Mouse (Mus musculus) heart, postnatal 0 days (tissue): ENCODE data around the gene Jak2. TPM values are rescaled to one million over a fixed set of nuclear protein-coding genes. Genes with fewer than 3 reads are reported as not detected.

Experiments
- ATAC-seq: fragments of 200-750 bp; cut with Nextera tagmentation; 2 replicates; pipeline ENCODE4 v1.8.0; 2017; ENCODE audit warnings: low read depth, moderate number of reproducible peaks, moderate library complexity; ENCODE audit not compliant: insufficient read depth
- DNase-seq: peaks from one replicate; pipeline ENCODE4 v3.0.0-alpha.2; 2016; ENCODE audit warnings: low spot score
- H3K27ac ChIP-seq: fragments of 300-500 bp; sonication (generic); 2 replicates; pipeline ENCODE4 v1.5.1; 2014; ENCODE audit warnings: low read depth, mild to moderate bottlenecking
- H3K27me3 ChIP-seq: fragments of 300-500 bp; sonication (generic); 2 replicates; pipeline ENCODE4 v1.6.1; 2014; ENCODE audit warnings: low read length, mixed read lengths; ENCODE audit not compliant: control insufficient read depth, insufficient read depth
- H3K36me3 ChIP-seq: fragments of 300-500 bp; sonication (generic); replicated peaks from 2 replicates; pipeline ENCODE4 v1.6.1; 2014; ENCODE audit warnings: low read length, mixed read lengths; ENCODE audit not compliant: control insufficient read depth, insufficient read depth
- H3K4me1 ChIP-seq: fragments of 300-500 bp; sonication (generic); 2 replicates; pipeline ENCODE4 v1.6.1; 2014; ENCODE audit warnings: antibody characterized with exemption; ENCODE audit not compliant: control insufficient read depth, insufficient read depth
- H3K4me2 ChIP-seq: fragments of 300-500 bp; sonication (generic); 2 replicates; pipeline ENCODE4 v1.6.1; 2014; ENCODE audit warnings: low read depth, mild to moderate bottlenecking, low read length, moderate library complexity
- H3K4me3 ChIP-seq: fragments of 300-500 bp; sonication (generic); 2 replicates; pipeline ENCODE4 v1.5.1; 2014; ENCODE audit warnings: low read depth, low read length
- H3K9ac ChIP-seq: fragments of 300-500 bp; sonication (generic); replicated peaks from 2 replicates; pipeline ENCODE4 v1.6.1; 2014; ENCODE audit warnings: low read depth, low read length, mixed read lengths
- H3K9me3 ChIP-seq: fragments of 300-500 bp; sonication (generic); replicated peaks from 2 replicates; pipeline ENCODE4 v1.6.1; 2016; ENCODE audit warnings: low read length; ENCODE audit not compliant: control insufficient read depth
- CTCF ChIP-seq: IDR thresholded peaks from 2 replicates; pipeline ENCODE4 v1.5.1; 2016; ENCODE audit warnings: antibody characterized with exemption, control low read depth, low read depth
- EP300 ChIP-seq: IDR thresholded peaks from 2 replicates; pipeline ENCODE4 v1.6.1; 2016; ENCODE audit warnings: antibody characterized with exemption, low read depth
- WGBS: fragments of 180-500 bp; shearing (Covaris S2); extraction: QIAGEN DNeasy Blood & Tissue Kit; methylation state at CpG from one replicate; pipeline ENCODE4 v1.1.7; 2014; 5-methylcytosine and 5-hydroxymethylcytosine counted together
- polyA plus RNA-seq: library from polyadenylated mRNA; unstranded; fragments of >200 nt; fragmentation: Nextera tagmentation; extraction: Ambion mirVana; gene quantifications from 2 replicates; pipeline ENCODE4 v1.2.1, GENCODE M21; 2015
- total RNA-seq: library from RNA; depleted of rRNA; stranded (reverse); fragments of >200 nt; gene quantifications from 2 replicates; pipeline ENCODE4 v1.2.3, GENCODE M21; 2014; ENCODE audit warnings: low replicate concordance

The Jak2 gene
- total and polyA plus RNA-seq, 2 experiments from 2014 or later: 5.2 to 11.5 TPM

DNA sequence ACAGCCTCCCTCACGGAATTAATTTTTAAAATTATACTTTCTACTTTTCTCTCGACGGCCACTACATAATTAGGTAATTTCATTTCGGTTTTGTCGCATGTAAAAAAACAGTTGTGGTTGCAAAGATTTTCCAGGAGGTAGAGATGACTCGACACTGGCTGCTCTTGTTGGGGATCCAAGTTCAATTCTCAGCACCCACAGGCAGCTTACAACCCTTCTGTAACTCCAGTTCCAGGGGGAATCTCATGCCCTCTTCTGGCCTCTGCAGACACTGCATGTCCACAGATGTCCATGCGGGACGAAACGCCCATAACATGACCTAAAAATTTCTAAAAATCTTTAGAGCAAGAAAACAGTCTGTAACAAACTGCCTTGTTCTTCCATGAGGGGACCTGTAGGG, 41.3 kb upstream of the Jak2 start:
- WGBS: 96% methylated on average over 9 of the region's 9 CpGs
- H3K9me3 ChIP-seq: no peaks in the 10 kb centered on the region
- no peak for ATAC-seq

DNA sequence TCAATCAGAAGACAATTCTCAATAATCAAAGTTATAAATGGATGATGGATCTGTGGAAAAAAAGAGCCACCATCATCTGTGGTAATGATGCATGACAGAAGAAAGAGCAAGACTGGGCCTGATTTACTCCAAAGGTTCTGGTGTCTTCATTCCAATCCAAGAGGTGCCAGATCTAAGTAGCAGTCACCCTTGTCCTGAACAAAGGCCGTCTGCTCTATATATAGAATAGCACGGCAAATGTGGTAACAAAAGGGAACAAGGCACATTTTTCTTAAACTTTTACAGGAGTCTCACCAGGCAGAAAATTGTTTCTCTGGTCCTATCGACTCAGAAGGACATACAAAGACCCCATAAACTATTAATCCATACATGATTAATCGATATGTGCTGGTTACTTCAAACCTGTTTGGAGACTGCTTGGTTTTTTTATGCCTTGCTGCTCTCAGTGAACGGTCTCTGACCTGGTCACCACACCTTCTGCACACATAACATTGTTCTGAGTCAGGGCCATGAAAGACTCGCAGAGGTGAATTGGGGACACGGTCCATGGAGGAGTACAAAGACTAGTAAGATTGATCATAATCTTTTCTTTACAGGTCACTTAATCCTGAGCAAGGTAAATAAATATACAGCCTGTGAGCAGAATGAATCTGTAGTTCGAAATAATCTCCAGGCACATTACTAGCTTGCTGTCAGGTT, 35.7 kb upstream of the Jak2 start:
- Histone ChIP-seq H3K27me3 (no peaks in the 10 kb centered on the region), H3K4me1 (0 out of 2 replicates have a peak, but pooled peaks cover 3% of the 10 kb centered on the region), H3K36me3 (no peaks in the 10 kb centered on the region), H3K4me3 (no peak overlapping the region), H3K9me3 (no peaks in the 10 kb centered on the region), H3K4me2 (no peak overlapping the region), H3K9ac (no peak overlapping the region), H3K27ac (no peak overlapping the region)
- DNase-seq (no peak), ATAC-seq (no peak)
- TF ChIP-seq EP300 (no peak), CTCF (no peak)
- 49% methylated on average over 8 of the region's 8 CpGs for WGBS

More for the DNA sequence above, 41.3 kb upstream of the Jak2 start:
- Histone ChIP-seq H3K27ac (no peak overlapping the region), H3K4me3 (no peak overlapping the region), H3K4me1 (no peaks in the 10 kb centered on the region), H3K9ac (no peak overlapping the region), H3K36me3 (no peaks in the 10 kb centered on the region), H3K4me2 (no peak overlapping the region), H3K27me3 (no peaks in the 10 kb centered on the region)
- DNase-seq: no peak
- TF ChIP-seq CTCF (no peak), EP300 (no peak)

DNA sequence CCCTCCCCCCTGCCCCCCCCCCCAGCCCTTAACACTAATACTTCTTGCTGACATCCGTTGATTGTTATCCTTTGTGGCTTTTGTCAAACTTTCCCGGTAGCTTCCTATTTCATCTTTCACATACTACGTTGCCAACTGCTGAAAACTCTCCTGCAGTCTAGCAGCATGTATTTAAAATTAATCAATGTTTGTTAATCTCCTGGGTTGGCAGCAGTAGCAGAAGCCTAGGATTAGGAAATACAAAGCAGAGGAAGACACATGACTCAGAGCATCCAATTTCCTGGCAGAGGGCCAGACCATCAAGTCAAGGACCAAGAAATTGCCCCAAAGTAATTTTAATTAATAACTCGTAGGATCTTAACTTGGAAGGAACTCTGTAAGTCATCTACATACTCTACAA, 29.8 kb upstream of the Jak2 start:
- Histone ChIP-seq H3K9ac (no peak overlapping the region), H3K36me3 (no peaks in the 10 kb centered on the region), H3K4me3 (no peak overlapping the region), H3K4me1 (no peaks in the 10 kb centered on the region), H3K27ac (no peak overlapping the region), H3K27me3 (no peaks in the 10 kb centered on the region), H3K4me2 (no peak overlapping the region), H3K9me3 (0 out of 2 replicates have a peak, but pooled peaks cover 5% of the 10 kb centered on the region)
- TF ChIP-seq CTCF (no peak), EP300 (no peak)
- WGBS: 72% methylated on average over 4 of the region's 4 CpGs
- no peak for ATAC-seq
- DNase-seq: no peak

DNA sequence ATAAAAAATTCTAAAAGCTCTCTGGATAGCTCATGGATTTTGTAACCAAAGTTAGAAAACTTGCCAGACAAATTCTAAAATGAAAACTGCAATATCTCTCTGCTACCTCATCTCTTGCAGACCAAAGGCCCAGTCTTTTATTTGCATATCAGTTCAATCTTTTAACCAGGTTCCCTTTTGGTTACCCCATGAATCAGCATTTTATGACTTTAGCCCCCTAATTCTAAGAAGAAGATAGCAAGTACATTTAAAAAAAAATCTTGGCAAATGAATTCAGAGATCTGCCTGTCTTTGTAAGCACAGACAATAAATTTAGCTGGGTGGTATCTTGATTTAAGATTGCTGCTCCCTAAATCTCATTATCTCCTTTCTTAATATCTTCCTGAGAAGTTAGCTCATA, 26.7 kb upstream of the Jak2 start:
- no peak for DNase-seq
- Histone ChIP-seq H3K27me3 (no peaks in the 10 kb centered on the region), H3K36me3 (no peaks in the 10 kb centered on the region), H3K4me1 (no peaks in the 10 kb centered on the region), H3K9ac (no peak overlapping the region), H3K9me3 (0 out of 2 replicates have a peak, but pooled peaks cover 5% of the 10 kb centered on the region), H3K27ac (no peak overlapping the region), H3K4me2 (no peak overlapping the region), H3K4me3 (no peak overlapping the region)
- TF ChIP-seq CTCF: no peak
- no peak for TF ChIP-seq EP300
- no peak for ATAC-seq

DNA sequence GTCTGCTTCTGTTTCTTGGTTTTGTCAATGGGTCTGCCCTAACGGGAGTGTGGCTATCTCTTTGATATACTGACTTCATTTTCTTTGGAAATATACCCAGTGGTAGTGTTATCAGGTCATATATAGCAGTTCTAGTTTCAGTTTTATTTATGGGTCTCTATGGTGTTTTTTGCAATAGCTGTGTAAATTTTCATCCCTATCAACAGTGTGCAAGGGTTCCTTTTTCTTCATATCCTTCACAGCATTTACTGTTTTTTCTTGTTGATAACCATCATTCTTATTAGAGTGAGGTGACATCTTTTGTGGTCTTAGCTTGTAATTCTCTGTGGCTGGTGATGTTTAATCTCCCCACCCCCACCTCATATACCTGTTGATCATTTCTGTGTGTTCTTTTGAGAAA, 24.6 kb upstream of the Jak2 start:
- Histone ChIP-seq H3K27ac (no peak overlapping the region), H3K27me3 (no peaks in the 10 kb centered on the region), H3K36me3 (no peaks in the 10 kb centered on the region), H3K4me1 (no peaks in the 10 kb centered on the region), H3K9me3 (0 out of 2 replicates have a peak, but pooled peaks cover 5% of the 10 kb centered on the region), H3K4me2 (no peak overlapping the region), H3K9ac (no peak overlapping the region), H3K4me3 (no peak overlapping the region)
- 43% methylated on average over 1 of the region's 1 CpGs for whole genome bisulfite sequencing
- no peak for DNase-seq
- no peak for ATAC-seq
- TF ChIP-seq EP300 (no peak), CTCF (no peak)
